Mouse (Mus musculus): ENCODE measurements around the gene Prdm16.

The Prdm16 gene

DNA sequence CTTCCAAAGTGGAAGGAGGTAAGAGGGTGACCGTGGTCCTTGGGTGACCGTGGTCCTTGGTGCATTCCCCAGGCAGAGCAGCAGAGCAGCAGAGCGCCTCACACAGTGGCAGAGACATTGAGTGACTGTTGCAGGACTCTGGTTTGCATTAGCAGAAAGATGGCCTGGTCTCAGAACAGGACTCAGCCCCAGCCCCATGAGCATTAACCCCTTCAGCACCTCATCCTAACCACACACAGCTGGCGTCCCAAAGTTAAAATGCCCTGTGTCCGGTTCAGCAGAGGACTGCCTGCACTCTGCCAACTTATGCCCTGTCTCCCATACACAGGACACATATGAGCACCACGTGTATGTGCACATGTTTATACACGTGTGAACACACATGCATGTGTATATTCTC lies 209.8 kb downstream of the Prdm16 start:
- in situ Hi-C loops (cut with MboI, MseI): no loop called here

DNA sequence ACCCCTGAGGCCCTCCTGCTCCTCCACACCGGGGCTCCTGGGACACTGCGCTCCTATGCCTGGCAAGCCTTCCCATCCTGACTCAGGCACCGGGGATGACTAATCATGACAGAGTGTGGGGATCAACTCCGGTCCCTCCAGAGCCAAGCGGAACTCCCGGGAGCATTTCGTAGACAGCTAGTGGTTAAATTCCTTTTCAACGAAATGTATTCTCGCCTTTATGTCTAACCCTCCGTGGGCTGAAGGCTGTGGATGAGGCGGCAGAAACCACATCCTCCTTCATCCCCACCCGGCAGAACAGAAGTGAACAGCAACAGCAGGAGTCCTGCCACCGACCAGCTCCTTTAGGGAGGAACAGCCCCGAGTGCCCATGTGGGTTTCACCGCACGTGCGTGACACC lies 211.4 kb downstream of the Prdm16 start:
- in situ Hi-C loops (cut with MboI, MseI): no loop called here

DNA sequence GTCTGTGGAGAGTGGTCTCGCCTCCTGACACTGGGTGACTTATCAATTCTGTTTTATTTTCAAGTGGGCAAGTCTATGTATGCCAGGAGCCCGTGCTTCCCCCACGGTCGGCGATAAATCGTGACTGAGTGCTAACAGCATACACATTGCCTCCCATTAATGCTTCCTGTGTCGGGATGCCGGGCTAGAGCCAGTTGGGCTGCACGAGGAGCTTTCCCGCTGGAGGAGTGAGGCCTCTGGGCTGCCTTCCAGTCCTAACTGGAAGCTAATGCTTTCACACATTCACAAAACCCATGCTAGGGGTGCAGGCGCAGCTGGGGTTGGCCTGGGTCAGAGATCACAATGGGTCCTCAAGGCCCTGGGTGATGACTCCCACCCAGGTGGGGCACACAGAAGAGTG lies 212.0 kb downstream of the Prdm16 start:
- in situ Hi-C loops (cut with MboI, MseI): no loop called here

DNA sequence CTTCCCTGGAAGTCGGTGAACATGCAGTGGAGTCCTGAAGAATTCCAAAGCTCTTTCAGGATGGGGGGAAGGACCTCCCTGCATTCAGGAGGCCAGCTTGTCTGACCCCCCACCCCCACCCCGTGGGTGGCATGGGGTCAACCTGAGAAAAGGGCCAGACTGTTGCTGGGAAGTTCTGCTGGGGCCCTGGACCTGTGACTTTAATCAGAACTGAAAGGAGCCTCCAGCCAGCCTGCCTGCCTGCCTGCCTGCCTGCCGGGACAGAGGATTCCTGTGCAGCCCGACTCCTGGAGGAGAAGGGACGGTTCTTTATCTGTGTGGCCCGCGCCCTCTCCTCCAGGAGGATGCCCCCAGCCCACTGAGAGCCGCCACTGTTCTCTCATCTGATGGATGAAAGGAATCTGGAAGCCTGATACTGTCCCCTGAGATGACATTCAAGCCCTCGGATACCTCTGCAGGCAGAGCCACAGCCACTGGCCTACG lies 214.2 kb downstream of the Prdm16 start:
- in situ Hi-C loops (cut with MboI, MseI): no loop called here

DNA sequence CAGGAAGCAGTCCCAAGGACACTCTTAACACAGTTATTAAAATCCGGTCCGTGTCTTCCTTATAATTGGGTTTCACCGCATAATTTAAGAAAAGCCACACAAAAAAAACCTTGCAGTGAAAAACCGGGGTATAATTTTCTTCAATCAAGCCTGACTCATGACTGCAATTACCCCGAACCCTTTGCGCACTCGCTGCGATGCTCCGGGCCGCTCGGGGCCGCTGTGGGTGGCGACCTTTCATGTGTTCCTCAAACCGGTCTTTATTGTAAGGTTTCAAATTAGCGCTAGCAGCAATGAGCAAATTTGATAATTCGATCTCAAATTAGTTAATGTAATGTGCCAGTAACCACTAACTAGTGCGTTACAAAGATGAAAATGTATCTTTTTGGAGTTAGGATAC lies 215.9 kb downstream of the Prdm16 start:
- in situ Hi-C loops (cut with MboI, MseI): no loop called here

DNA sequence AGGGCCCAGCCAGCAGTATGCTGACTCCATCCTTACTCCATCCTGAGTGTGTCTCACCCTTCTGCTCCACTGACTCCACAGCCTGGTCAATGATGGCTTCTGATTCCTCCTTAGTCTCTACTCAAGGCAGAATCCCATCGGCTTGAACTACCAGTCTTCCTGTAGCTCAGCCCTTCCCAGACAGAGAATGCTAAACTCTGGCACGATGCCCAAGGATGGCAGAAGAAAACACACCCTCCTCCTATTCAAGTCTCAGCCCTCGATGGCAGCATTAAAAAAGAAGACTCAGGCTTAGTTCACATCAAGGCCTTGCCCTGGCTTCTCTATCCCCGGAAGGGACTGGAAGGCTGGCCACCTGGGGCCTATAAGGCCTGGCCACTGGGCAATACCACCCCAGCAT lies 216.9 kb downstream of the Prdm16 start:
- in situ Hi-C loops (cut with MboI, MseI): no loop called here

DNA sequence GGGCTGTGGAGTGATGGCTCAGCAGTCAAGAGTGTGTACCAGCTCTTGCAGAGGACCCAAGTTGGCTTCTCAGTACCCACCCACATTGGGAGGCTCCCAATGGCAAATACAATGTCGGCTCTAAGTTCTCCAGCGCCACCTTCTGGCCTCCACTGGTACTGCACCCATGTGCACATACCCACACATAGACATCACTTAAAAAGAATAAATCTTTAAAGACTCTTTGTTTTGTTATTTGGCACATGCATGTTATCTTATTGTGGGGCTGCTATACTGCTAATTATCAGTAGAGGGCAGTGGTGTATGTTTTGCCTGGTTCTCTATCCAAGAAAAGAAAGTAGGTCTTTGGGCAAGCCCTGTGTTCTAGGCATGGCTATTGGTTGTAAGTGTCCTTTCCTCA lies 217.7 kb downstream of the Prdm16 start:
- in situ Hi-C loops (cut with MboI, MseI): no loop called here

DNA sequence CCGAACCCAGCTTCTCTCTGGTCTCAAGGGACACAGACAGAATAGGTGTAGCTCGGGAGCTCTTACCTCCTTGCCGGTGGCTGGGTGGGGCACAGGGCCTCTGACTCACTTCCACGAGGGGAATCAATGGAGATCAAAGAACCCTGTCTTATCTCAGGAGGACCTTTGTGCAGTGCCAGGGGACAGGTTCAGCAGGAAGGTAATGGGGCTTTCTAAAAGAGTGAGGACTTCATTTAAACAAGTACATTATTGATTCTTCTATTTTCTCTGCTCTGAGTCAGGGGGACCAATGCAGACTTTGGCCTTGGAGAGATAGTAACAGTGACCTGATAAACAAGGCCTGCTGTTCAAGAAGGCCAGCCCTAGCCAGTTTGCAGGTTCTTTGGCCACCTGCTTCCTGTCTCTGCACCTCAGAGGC lies 218.3 kb downstream of the Prdm16 start:
- in situ Hi-C loops (cut with MboI, MseI): no loop called here

DNA sequence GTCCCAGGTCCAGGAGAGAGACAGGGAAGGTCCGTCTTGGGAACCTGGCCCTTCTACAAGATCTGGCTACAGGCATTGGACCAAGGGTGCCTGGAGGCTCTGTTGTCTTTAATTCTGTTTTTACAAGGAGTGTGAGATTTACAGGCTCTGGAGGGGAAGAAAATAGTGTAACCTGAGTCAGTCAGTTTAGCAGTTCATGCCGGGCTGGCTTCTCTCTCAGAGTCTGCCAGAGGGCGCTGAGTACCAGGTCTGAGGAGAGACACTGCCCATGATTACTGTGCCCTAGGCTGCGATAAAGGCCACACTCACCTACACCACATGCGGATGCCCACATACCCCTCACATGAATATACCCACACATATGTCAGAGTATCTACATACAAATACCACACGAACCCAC lies 219.9 kb downstream of the Prdm16 start:
- in situ Hi-C loops (cut with MboI, MseI): no loop called here

DNA sequence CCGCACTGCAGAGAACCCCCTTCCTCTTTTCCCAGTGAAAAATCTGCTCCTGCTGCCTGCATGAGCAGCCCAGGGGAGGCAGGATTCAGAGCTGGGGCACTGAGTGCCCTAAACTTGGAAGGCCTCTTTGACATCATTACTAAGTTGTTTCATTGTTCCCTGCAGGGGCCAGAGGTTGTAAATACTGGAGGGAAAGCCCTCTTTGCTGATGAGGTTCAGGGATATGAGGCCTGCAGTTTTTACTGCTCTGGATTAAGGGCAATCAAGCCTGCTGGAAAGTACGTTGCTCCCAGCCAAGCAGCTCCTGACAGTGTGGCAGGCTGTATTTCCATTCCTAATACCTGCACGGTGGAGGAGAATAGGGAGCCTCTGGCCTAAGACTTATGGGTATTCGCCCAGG lies 221.8 kb downstream of the Prdm16 start:
- in situ Hi-C loops (cut with MboI, MseI): no loop called here

DNA sequence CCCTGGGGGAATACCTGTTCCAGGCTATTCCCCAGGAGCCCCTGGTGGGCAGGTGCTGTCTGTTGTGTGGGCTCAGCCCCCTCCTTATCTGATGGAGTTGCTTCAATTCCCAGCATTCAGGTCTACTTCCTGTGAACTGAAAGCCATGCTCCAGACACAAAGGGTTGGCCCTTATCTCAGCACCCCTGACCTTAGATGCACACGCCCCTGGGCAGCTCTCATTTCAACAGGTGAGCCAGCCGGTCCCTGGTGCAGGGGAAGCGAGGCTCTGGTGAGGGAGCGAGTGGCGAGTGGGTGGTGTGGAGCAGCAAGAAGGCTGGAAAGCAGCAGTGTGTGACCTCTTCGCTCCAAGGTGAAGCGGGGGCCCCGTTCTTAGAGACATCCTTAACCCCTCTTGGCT lies 226.1 kb downstream of the Prdm16 start:
- in situ Hi-C loops (cut with MboI, MseI): no loop called here

DNA sequence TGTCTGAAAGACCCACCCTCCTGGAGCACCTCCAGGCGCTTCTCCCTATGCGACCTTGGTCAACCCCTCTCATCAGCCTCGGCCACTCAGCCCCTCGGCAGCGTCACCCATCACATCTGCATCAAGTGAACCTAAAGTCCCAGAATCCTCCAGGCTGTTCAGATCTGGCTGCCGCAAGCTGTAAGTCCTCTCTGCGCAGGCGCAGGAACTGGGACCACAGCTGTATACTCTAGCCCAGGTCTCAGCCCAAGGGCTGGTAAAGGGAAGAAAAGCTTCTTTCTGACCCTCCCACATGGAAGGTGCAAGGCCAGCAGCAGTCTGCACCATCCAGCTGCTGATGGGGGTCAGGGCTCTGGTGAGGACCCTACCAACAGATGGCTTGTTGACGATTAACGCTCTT lies 226.8 kb downstream of the Prdm16 start:
- in situ Hi-C loops (cut with MboI, MseI): no loop called here

DNA sequence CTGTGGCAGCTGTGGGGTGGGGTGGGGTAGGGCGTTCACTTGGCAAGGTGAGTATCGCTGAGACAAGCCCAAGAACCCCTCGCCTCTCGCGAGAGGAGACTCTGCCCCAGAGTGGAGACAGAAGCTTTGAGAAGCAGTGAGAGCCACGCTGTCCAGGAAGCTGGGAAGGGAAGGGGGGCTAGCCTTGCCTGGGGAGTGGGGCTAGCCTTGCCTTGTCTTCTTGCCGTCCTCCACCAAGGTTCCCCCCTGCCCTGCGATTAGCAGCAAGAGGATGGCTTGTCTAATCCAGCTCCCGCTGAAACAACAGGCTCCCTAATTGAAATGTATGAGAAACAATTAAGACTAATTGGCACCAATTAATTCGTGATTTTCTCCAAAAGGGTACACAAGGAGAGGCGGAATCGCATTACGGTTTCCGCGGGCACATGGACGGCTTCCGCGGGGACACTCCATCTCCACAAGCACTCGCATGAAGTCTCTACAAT lies 227.4 kb downstream of the Prdm16 start:
- in situ Hi-C loops (cut with MboI, MseI): no loop called here

DNA sequence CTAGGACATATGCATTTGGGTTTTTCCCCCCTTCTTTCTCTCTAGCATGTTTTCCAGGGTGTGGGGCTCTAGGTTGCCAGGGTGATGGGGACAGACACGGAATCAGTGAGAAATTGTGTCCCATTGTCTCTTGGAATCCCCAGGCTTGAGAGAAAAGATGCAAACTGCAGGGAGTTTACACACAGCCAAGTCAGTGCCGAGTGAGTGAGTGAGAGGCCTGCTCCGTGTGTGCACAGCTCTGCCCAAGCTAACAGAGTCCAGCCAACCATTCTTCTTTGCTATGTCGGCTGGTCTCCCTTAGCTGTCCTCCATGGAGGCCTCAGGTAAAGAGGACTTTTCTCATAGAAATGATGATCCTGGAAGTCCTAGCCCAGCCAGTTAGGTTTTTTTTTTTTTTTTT lies 233.7 kb downstream of the Prdm16 start:
- in situ Hi-C loops (cut with MboI, MseI): no loop called here

DNA sequence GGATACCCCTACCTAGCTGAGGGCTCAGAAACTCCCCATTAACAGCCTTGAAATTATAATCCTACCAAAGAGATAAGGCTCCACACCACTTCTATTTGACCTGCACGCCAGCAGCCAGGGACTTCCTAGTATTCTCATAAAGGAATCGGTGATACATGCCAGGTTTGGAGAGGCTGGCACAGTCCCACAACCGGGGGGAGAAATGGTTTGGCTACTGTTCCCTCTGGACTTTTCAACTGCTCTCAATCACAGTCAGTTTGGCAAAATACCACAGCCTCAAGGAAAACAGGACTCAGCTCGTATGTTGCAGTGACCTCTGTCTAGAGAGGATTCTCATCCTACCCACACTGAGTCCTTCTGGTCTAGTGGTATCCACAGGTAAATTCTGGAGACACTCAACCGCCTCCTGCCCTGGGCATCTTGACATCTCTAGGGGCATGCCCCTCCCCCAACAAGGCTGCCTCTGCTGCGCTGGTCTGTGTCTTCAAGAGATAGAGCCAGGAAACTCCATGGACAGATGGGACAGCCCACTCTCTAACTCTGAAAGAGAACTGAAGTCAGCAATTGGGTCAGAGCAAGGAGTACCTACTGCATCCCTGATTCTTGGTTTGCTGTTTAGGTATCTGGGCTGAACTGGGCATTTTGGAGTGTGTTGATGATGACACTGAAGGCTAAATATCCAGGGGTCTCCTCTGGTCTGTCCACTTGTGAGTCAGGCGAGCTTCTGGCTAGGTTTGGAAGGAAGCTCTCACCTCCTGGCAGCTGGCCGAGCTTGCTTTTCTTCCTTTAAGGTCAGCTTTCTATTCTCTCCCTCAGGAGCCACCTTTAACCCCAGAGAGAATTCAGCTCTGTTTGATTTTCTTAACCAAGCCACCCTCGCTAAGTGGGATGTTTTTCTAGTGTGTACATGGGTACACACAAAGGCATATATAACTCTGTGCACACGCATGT lies 234.4 kb downstream of the Prdm16 start:
- in situ Hi-C loops (cut with MboI, MseI): no loop called here

DNA sequence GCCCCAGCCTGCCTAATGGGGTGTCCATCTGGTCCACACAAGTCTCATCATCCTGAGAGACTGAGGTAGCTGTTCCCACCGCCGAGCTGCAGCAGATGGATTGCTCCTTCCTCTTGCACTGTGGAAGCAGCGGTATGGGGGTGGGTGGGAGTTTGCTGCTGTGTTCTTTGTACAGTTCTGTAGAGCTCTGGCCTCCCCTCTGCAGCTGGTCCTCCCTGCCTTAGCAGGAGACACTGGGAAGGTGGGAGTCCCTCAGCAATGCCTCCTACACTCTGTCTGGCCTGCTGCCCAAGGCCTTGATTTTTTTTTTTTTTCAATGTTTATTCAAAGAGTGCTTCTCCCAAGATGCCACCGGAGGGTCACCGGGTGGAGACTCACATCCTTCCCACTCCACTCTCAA lies 235.3 kb downstream of the Prdm16 start:
- in situ Hi-C loops (cut with MboI, MseI): no loop called here

DNA sequence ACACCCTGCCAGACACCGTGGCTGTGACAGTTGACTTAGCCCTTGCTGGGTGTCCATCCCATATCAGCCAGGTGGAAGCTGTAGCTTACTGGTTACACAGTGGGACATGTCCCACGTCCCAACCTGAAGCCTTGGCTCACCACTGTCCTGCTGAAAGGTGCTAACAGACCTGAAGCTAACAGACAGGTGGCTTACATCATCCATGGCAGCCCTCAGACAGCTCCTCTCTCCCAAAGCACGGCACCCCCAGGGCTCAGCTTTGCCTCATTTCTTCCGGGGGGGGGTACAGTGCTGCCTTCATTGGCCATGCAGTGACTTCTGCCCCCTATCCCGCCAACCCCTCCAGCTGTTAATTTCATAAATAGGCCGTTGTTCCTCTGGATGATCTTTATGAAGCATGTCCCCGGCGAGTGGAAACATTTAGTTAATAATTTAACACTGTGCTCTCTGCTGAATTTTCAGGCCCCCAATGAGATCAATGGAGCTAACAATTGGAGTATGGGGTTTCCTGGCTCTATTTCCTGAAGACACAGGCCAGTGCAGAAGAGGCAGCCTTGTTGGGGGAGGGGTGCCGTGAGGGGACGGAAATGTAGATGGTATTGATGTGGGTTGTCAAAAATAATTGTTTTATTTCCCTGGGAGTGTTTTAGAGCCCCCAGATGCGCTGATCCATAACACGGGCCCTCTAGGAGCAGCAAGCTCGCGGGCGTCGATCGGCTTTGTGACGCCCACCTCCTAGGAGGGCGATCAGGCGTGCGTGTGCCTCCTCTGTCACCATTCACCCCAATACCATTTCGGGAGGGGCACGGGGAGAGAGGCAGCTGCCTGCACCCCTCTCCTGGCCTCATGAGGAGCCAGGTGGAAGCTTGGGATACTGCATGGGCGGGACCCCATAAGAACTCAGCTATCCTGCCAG lies 236.2 kb downstream of the Prdm16 start:
- in situ Hi-C loops (cut with MboI, MseI): no loop called here

DNA sequence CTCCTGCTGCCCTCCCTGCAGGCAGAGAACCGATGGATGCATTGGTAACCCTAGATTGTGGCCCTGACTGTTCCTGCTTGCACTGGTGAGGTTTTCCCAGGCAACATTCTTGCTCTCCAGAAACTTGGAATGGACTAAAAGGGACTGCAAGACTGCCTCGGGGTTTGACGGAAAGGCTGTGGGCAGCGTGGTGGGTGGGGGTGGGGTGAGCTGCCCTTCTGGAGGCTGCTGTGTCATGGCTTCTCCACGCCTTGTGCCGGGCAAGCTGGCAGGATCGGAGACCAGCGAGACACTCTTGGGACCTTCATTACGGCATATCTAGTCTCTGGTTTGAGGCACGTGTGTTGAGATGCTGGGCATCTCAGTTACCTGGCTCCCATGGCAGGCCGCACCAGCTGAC lies 237.0 kb downstream of the Prdm16 start:
- in situ Hi-C loops (cut with MboI, MseI): no loop called here

DNA sequence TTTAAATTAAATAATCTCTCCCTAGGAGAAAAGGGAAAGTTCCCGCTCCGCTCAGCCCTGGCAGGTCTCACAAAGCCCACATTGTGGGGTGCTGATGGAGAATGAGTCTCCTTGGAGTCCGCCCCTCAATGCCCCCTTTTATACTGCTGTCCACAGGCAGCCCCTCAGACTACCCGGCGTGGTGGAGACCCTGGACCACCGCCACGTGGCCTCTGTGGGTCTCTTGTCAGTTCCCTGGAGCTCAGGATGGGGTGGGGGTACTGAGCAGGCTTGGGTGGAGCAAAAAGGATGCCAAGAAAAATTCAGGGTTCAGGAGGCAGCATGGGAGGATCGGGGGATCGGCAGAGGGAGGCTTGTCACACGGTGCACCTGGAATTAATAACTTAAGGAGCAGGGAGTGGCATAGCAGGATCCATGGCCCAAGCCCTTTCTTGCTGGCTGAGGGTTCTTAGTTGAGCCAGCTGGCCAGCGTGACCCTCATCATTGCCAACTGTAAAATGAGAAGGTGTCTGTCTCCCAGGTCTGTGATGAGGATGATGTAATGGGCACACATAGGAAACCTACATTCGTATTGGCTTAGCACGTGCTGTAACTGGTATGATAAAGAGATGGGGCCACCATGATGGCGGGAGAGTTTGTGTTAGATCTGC lies 239.9 kb downstream of the Prdm16 start:
- in situ Hi-C loops (cut with MboI, MseI): no loop called here

DNA sequence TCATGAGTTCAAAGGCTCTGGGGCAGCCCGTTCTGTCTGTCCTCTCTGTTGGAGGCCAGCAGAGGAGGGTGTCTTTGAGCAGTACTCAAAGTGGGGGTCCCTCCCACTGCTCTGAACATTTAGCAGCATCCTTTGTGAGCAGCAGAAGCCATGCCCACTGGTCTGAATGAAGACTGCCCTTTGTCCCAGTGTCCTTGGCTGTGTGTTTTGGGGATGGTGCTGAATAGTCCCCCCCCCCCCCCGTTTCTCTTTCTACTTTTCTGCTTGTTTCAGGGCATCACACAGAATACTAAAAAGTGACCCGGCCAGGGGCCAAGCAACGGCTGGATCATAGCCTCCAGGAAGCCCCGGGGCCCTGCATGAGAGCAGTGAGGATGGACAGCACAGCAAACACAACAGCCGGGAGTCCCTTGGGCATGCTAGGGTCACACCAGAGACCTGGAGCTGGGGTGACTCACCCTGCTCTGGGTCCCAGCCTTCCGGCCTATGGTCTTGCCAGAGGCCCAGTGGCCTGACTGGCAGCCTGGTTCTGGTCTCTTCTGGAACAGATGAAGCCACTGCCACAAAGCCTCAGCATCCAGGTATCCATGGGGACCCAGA lies 242.4 kb downstream of the Prdm16 start:
- in situ Hi-C loops (cut with MboI, MseI): no loop called here
